Mouse (Mus musculus): ENCODE measurements around the gene Sh2b3. TPM values are rescaled to one million over a fixed set of nuclear protein-coding genes. Genes with fewer than 3 reads are reported as not detected.
A peak's percentile ranks its signal among the peaks of the same experiment; 100 is the strongest.

Gene Sh2b3
- polyA plus RNA-seq, 1 experiment from 2014 or later = 11.8 TPM

- WGBS = 83% methylated on average over 4 of the region's 4 CpGs
- Histone ChIP-seq H3K4me1 (replicated peaks; ENCODE audit: control insufficient read depth, insufficient read depth, low read length) (no peaks in the 10 kb centered on the region), H3K36me3 (ENCODE audit: control insufficient read depth, insufficient read depth) (no peaks in the 10 kb centered on the region; the same call in 1 of the 2 replicates), H3K27ac (ENCODE audit: low read depth, low read length) (no peak overlapping the region; the same call in 1 of the 2 replicates), H3K4me2 (replicated peaks; ENCODE audit: low read depth) (no peak overlapping the region), H3K27me3 (replicated peaks; ENCODE audit: control insufficient read depth, insufficient read depth, low read length) (no peaks in the 10 kb centered on the region), H3K4me3 (ENCODE audit: low read depth, low read length) (no peak overlapping the region), H3K9ac (ENCODE audit: low read depth, low read length) (no peak overlapping the region), H3K9me3 (ENCODE audit: control insufficient read depth) (no peaks in the 10 kb centered on the region)
- peak; percentile 50 for TF ChIP-seq CTCF (IDR thresholded peaks at IDR 0.05; ENCODE audit: low read depth)
- no peak for ATAC-seq
Observed at GRCm38 (mm10) chr5:121766038-121766773, 71.2 kb downstream of the Sh2b3 start.

Small RNA genes lying within 50 kb of the gene (microRNA-seq; reads per million reads assigned to microRNA genes)
- gene Mir7031 = not detected

Other genes with a start within 250 kb of the Sh2b3 start
- gene Aldh2, start 243.8 kb downstream of the Sh2b3 start, polyA plus RNA-seq (2015; fragmentation: Nextera tagmentation; extraction: Ambion mirVana) = 179 and 181 TPM in 2 replicates
- gene Acad12, start 218.7 kb downstream of the Sh2b3 start, polyA plus RNA-seq (2015; fragmentation: Nextera tagmentation; extraction: Ambion mirVana) = 3.5 and 3.8 TPM in 2 replicates
- gene Acad10, start 177.1 kb downstream of the Sh2b3 start, polyA plus RNA-seq (2015; fragmentation: Nextera tagmentation; extraction: Ambion mirVana) = 5.3 and 5.6 TPM in 2 replicates
- gene Brap, start 177.1 kb downstream of the Sh2b3 start, polyA plus RNA-seq (2015; fragmentation: Nextera tagmentation; extraction: Ambion mirVana) = 30.6 and 30.7 TPM in 2 replicates
- 54.3 and 62.6 TPM in 2 replicates for gene Atxn2, start 126.3 kb downstream of the Sh2b3 start, polyA plus RNA-seq (2015; fragmentation: Nextera tagmentation; extraction: Ambion mirVana)
- 65.0 and 66.5 TPM in 2 replicates for gene Pheta1, start 11.3 kb upstream of the Sh2b3 start, polyA plus RNA-seq (2015; fragmentation: Nextera tagmentation; extraction: Ambion mirVana)
- 1.5 and 1.9 TPM in 2 replicates for gene Cux2, start 212.5 kb upstream of the Sh2b3 start, polyA plus RNA-seq (2015; fragmentation: Nextera tagmentation; extraction: Ambion mirVana)